Mouse (Mus musculus) hindbrain, embryonic 14.5 days (tissue): ENCODE results near the gene Ifi27l2b. TPM values are rescaled to one million over a fixed set of nuclear protein-coding genes. Genes with fewer than 3 reads are reported as not detected.
"Not testable (repeated sequence)": the region's sequence is repeated elsewhere in the genome, so short reads cannot be mapped to it uniquely, and the experiment has no call there.

Source experiments
- ATAC-seq: fragments of 200-750 bp; cut with Nextera tagmentation; 2 replicates; pipeline ENCODE4 v1.8.0; 2017; ENCODE audit warnings: moderate number of reproducible peaks, mild to moderate bottlenecking, moderate TSS enrichment, moderate library complexity; ENCODE audit not compliant: low FRiP score
- DNase-seq: peaks from one replicate; pipeline ENCODE4 v3.0.0-alpha.2; 2015; ENCODE audit warnings: low spot score
- H3K27ac ChIP-seq: fragments of 300-500 bp; sonication (generic); 2 replicates; pipeline ENCODE4 v1.5.1; 2014; ENCODE audit warnings: mild to moderate bottlenecking, moderate library complexity
- H3K27me3 ChIP-seq: fragments of 300-500 bp; sonication (generic); 2 replicates; pipeline ENCODE4 v1.6.1; 2014; ENCODE audit warnings: mild to moderate bottlenecking, low read length, mixed read lengths; ENCODE audit not compliant: control insufficient read depth, insufficient read depth
- H3K36me3 ChIP-seq: fragments of 300-500 bp; sonication (generic); replicated peaks from 2 replicates; pipeline ENCODE4 v1.6.1; 2014; ENCODE audit not compliant: control insufficient read depth, insufficient read depth
- H3K4me1 ChIP-seq: fragments of 300-500 bp; sonication (generic); replicated peaks from 2 replicates; pipeline ENCODE4 v1.6.1; 2014; ENCODE audit warnings: antibody characterized with exemption, low read length, mixed read lengths; ENCODE audit not compliant: control insufficient read depth, insufficient read depth
- H3K4me2 ChIP-seq: fragments of 300-500 bp; sonication (generic); replicated peaks from 2 replicates; pipeline ENCODE4 v1.6.1; 2014; ENCODE audit warnings: mild to moderate bottlenecking, moderate library complexity
- H3K4me3 ChIP-seq: fragments of 300-500 bp; sonication (generic); replicated peaks from 2 replicates; pipeline ENCODE4 v1.5.1; 2014; ENCODE audit warnings: mild to moderate bottlenecking, low read length
- H3K9ac ChIP-seq: fragments of 300-500 bp; sonication (generic); 2 replicates; pipeline ENCODE4 v1.6.1; 2014
- H3K9me3 ChIP-seq: fragments of 300-500 bp; sonication (generic); 2 replicates; pipeline ENCODE4 v1.6.1; 2016; ENCODE audit warnings: low read length; ENCODE audit not compliant: control insufficient read depth
- WGBS: fragments of 180-500 bp; shearing (Covaris S2); extraction: QIAGEN DNeasy Blood & Tissue Kit; methylation state at CpG from one replicate; pipeline ENCODE4 v1.1.7; 2014; 5-methylcytosine and 5-hydroxymethylcytosine counted together
- polyA plus RNA-seq: library from polyadenylated mRNA; unstranded; fragments of >200 nt; fragmentation: Nextera tagmentation; extraction: Ambion mirVana; gene quantifications from 2 replicates; pipeline ENCODE4 v1.2.1, GENCODE M21; 2014

Gene Ifi27l2b
- polyA plus RNA-seq, 1 experiment from 2014 or later: not detected

- Histone ChIP-seq H3K4me2 (no peak overlapping the region), H3K9ac (no peak overlapping the region), H3K4me1 (no peaks in the 10 kb centered on the region), H3K27ac (no peak overlapping the region), H3K27me3 (no peaks in the 10 kb centered on the region), H3K4me3 (no peak overlapping the region), H3K36me3 (no peaks in the 10 kb centered on the region), H3K9me3 (no peaks in the 10 kb centered on the region)
- DNase-seq: no peak
- ATAC-seq: no peak
- WGBS: 79% methylated on average over 3 of the region's 3 CpGs
Measured at GRCm38 (mm10) chr12:103445060-103445459, 12.0 kb downstream of the Ifi27l2b start.

- not testable (repeated sequence) for DNase-seq, H3K9ac ChIP-seq, H3K27ac ChIP-seq, H3K4me3 ChIP-seq, H3K27me3 ChIP-seq, H3K4me2 ChIP-seq, H3K36me3 ChIP-seq, H3K9me3 ChIP-seq, H3K4me1 ChIP-seq, ATAC-seq
- WGBS: 54% methylated on average over 6 of the region's 7 CpGs
Measured at GRCm38 (mm10) chr12:103444261-103444660, 12.8 kb downstream of the Ifi27l2b start.

GRCm38 (mm10) chr12:103443524-103443923 lies 13.5 kb downstream of the Ifi27l2b start, which contains the start of gene Ifi27l2a:
Gene Ifi27l2a, minus strand, starts transcription at chr12:103443680.
- no peak for ATAC-seq
- WGBS: 63% methylated on average over 3 of the region's 3 CpGs
- no peak within 1 kb of the TSS for H3K4me3 ChIP-seq
- no peak within 1 kb of the TSS for H3K4me2 ChIP-seq
- DNase-seq: no peak
- H3K36me3 ChIP-seq: no peaks in the 10 kb centered on the region
- H3K27ac ChIP-seq: no peak within 1 kb of the TSS
- H3K9ac ChIP-seq: no peak within 1 kb of the TSS
- no peaks in the 10 kb centered on the region for H3K4me1 ChIP-seq
- no peaks in the 10 kb centered on the region for H3K9me3 ChIP-seq
- no peaks in the 10 kb centered on the region for H3K27me3 ChIP-seq

GRCm38 (mm10) chr12:103437601-103438000 lies 19.4 kb downstream of the Ifi27l2b start:
- Histone ChIP-seq H3K4me1 (no peaks in the 10 kb centered on the region), H3K9ac (no peak overlapping the region), H3K4me2 (no peak overlapping the region), H3K9me3 (no peaks in the 10 kb centered on the region), H3K27me3 (no peaks in the 10 kb centered on the region), H3K36me3 (no peaks in the 10 kb centered on the region), H3K4me3 (no peak overlapping the region), H3K27ac (no peak overlapping the region)
- DNase-seq (no peak), ATAC-seq (no peak)
- 95% methylated on average over 1 of the region's 1 CpGs for WGBS

DNA sequence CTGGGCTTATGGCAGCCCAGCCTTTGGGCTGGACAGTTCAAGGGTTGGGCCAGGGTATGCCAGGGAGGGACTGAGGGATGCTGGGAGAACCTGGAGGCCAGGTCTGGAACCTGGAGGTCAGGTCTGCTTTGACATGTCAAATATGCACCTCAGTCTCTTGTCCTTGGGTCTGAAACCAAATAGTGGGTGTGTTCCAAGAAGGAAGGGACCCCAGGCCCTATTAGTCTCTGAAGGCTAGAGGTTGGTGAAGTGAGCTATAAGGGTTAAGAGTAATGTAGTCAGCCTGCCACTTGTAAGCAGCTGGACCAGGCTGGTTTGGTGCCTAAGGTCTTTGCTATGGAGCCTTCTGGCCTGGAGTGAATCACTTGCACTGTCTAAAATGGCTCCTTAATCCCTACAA lies 22.2 kb downstream of the Ifi27l2b start:
- no peak overlapping the region for H3K27ac ChIP-seq
- no peak overlapping the region for H3K4me2 ChIP-seq

GRCm38 (mm10) chr12:103433986-103434731 lies 22.9 kb downstream of the Ifi27l2b start, which contains the start of gene Ifi27:
Gene Ifi27, plus strand, starts transcription at chr12:103434211.
- DNase-seq (no peak), ATAC-seq (no peak)
- Histone ChIP-seq H3K27ac (no peak within 1 kb of the TSS), H3K4me3 (no peak within 1 kb of the TSS), H3K27me3 (no peaks in the 10 kb centered on the region), H3K9ac (no peak within 1 kb of the TSS), H3K4me2 (no peak within 1 kb of the TSS), H3K36me3 (no peaks in the 10 kb centered on the region), H3K4me1 (no peaks in the 10 kb centered on the region), H3K9me3 (no peaks in the 10 kb centered on the region)
- 82% methylated on average over 8 of the region's 8 CpGs for WGBS

More for the DNA sequence above, 22.2 kb downstream of the Ifi27l2b start:
- no peak overlapping the region for H3K4me3 ChIP-seq
- no peak for ATAC-seq
- H3K9ac ChIP-seq: no peak overlapping the region
- no peaks in the 10 kb centered on the region for H3K4me1 ChIP-seq
- no peaks in the 10 kb centered on the region for H3K9me3 ChIP-seq
- no peaks in the 10 kb centered on the region for H3K36me3 ChIP-seq
- H3K27me3 ChIP-seq: no peaks in the 10 kb centered on the region
- DNase-seq: no peak

DNA sequence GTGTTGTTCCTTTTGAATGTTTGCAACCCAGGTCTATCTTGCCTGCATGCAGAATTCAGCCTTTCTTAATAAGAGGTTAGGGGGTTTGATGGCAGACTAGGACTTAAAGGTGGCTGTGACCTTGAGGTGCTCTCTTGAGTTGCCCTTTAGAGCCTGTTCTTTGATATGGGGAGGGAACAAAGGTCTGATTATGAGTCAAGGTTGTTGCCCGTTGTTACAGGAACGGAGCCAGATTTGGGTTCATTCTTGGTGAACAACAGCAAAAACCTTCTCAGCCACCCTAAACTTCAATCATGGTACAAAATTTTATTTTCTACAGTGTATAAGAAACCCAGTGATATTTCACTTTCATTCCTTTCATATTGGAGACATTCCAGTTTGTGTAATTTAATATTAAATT lies 23.6 kb downstream of the Ifi27l2b start:
- Histone ChIP-seq H3K4me3 (no peak overlapping the region), H3K36me3 (no peaks in the 10 kb centered on the region), H3K9ac (no peak overlapping the region), H3K9me3 (no peaks in the 10 kb centered on the region), H3K27me3 (no peaks in the 10 kb centered on the region), H3K4me2 (no peak overlapping the region), H3K4me1 (no peaks in the 10 kb centered on the region), H3K27ac (no peak overlapping the region)
- DNase-seq: no peak
- no peak for ATAC-seq
- 93% methylated on average over 2 of the region's 2 CpGs for WGBS

DNA sequence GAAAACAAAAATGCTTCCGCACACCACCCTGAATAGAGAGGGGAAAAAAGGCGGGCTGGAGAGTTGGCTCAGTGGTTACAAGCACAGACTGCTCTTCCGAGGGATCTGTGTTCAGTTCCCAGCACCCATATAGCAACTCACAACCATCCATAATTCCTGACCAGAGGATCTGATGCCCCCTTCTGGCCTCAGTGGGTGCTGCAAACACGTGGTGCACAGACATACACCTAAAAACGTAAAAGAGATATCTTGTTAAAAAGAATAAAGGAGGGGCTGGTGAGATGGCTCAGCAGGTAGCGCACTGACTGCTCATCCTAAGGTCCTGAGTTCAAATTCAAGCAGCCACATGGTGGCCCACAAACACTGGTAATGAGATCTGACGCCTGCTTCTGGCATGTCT lies 30.3 kb downstream of the Ifi27l2b start:
- no peak overlapping the region for H3K27ac ChIP-seq
- H3K4me1 ChIP-seq: peaks cover 31% of the 10 kb centered on the region
- H3K36me3 ChIP-seq: peaks cover 23% of the 10 kb centered on the region
- DNase-seq: no peak
- H3K4me3 ChIP-seq: no peak overlapping the region
- WGBS: 91% methylated on average over 7 of the region's 7 CpGs
- H3K4me2 ChIP-seq: no peak overlapping the region
- no peak overlapping the region for H3K9ac ChIP-seq
- H3K9me3 ChIP-seq: no peaks in the 10 kb centered on the region
- no peak for ATAC-seq
- no peaks in the 10 kb centered on the region for H3K27me3 ChIP-seq

GRCm38 (mm10) chr12:103425729-103426470 lies 31.1 kb downstream of the Ifi27l2b start, which contains the start of gene Ddx24:
Gene Ddx24, minus strand, starts transcription at chr12:103425830.
- WGBS: 1% methylated on average over 32 of the region's 33 CpGs
- ATAC-seq: peak; percentile 100
- peaks cover 29% of the 10 kb centered on the region for H3K36me3 ChIP-seq

More at GRCm38 (mm10) chr12:103425729-103426470, 31.1 kb downstream of the Ifi27l2b start, which contains the start of gene Ddx24:
- H3K4me1 ChIP-seq: peaks cover 38% of the 10 kb centered on the region
- DNase-seq: peak; percentile 98
- peak within 1 kb of the TSS; percentile 81 for H3K9ac ChIP-seq
- H3K4me2 ChIP-seq: peak within 1 kb of the TSS; percentile 72
- H3K9me3 ChIP-seq: no peaks in the 10 kb centered on the region
- peak within 1 kb of the TSS; percentile 35; the same call in 1 of the 2 replicates for H3K27ac ChIP-seq
- H3K4me3 ChIP-seq: peak within 1 kb of the TSS; percentile 73
- no peaks in the 10 kb centered on the region for H3K27me3 ChIP-seq
